Mouse (Mus musculus) E14TG2a.4 (cell line): ENCODE measurements around the gene Mettl7b.

Experiments
- CTCF ChIP-seq: conservative IDR thresholded peaks from 2 replicates; pipeline ENCODE4 v1.5.1; 2014; ENCODE audit warnings: low read length
- NANOG ChIP-seq: IDR thresholded peaks from 2 replicates; pipeline ENCODE4 v1.6.1; 2014; ENCODE audit warnings: borderline replicate concordance, low read length, mixed read lengths

DNA sequence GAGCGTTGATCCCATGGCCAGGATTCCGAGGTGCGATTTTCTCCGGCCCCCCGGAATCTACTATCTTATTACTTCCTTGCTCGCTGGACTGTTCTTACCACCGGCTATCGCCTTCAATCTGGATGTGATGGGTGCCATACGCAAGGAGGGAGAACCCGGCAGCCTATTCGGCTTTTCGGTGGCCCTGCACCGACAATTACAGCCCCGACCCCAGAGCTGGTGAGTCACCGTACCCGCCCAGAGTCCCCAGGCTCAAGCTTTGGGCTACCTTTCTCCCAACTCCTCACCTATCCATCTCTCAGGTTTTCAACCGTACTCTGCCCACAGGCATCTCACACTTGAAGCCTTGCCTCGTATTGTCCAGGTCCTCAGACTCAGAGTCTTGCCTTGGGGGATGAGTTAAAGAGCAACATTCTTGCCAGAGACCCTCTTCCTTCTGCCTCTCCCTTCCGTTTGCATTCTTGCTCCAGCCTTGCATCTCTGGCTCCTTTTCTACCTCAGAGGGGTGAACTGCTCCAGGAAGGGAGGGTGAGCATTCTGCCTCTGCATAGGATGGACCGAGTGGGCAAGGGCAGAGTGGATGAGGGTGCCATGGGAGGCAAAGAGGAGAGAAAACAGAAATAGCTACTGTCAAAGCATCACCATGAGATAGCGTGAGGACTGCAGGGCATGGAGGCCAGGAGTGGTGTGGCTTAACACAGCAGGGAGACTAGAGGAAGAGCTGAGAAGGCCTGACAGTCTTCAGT is 26.6 kb downstream of the Mettl7b start:
- no peak for TF ChIP-seq CTCF
- TF ChIP-seq NANOG: no peak
